Mouse (Mus musculus) induced T-regulatory cell, adult 2 months (primary cell): ENCODE results near the gene Ap5m1.

Source experiments
- DNase-seq: peaks from one replicate; pipeline ENCODE4 v3.0.0-alpha.2; 2012; ENCODE audit warnings: low read depth

Gene Ap5m1

GRCm38 (mm10) chr14:49127162-49127779, 61.4 kb downstream of the Ap5m1 start:
- no peak for DNase-seq

- DNase-seq, result no peak
Measured at GRCm38 (mm10) chr14:49128544-49129263, 62.8 kb downstream of the Ap5m1 start.

GRCm38 (mm10) chr14:49132391-49132790, 66.5 kb downstream of the Ap5m1 start:
- no peak for DNase-seq

- DNase-seq, result no peak
Measured at GRCm38 (mm10) chr14:49138171-49138570, 72.3 kb downstream of the Ap5m1 start.

- no peak for DNase-seq
Measured at GRCm38 (mm10) chr14:49140756-49141155, 74.9 kb downstream of the Ap5m1 start.
